Mouse (Mus musculus) CH12.LX (cell line): Measurements from ENCODE around the gene Ptges3.

Experiments
- CTCF ChIP-seq, 2 experiments: IDR thresholded peaks in 1 of 2; conservative IDR thresholded peaks in 1 of 2; 2 replicates each; pipeline ENCODE4 v1.5.1; 2011 to 2012; ENCODE audit warnings: low read depth in 2 of 2, low read length in 2 of 2, improper control_type of control experiment in 1 of 2, inconsistent platforms in 1 of 2, mild to moderate bottlenecking in 1 of 2, moderate library complexity in 1 of 2
- PAX5 ChIP-seq: IDR thresholded peaks from 2 replicates; pipeline ENCODE4 v1.6.1; 2012; ENCODE audit warnings: low read length, inconsistent platforms, mixed read lengths
- RCOR1 ChIP-seq: conservative IDR thresholded peaks from 2 replicates; pipeline ENCODE4 v1.6.1; 2012; ENCODE audit warnings: low read depth, mild to moderate bottlenecking, inconsistent platforms, low read length, improper control_type of control experiment

DNA sequence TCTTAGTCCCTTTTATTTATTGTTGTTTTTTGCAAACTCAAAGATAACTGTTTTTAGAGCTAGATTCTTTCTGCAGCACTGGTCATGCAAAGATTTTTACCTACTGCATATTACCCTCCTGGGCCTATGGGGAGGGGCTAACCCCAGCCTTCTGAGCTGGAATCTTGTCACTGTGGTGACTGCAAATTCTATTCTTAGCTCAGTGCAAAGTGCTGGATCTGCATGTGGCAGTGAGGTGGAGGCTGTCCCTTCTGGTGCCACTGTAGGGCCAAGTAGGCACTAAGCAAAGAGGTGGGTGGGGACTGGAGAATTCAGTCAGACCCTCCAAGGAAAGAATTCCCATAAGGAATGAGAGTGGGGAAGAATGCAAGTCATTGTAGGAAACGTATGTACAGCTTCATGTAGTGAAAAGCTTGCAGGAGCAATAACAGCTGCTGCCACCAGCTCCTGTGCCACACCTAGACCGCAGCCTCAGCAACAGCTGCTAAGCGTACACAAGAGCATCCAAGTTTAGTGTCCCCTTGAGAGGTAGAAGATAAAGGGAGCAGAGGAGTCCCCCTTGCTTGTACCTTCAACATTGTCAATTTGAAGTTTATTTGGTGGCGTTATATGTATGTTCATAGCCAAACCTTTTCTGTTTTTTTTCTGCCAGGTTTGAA is 51.5 kb downstream of the Ptges3 start:
- no peak for TF ChIP-seq CTCF (conservative IDR thresholded peaks at IDR 0.05 in 1 of 2, IDR thresholded peaks at IDR 0.05 in 1 of 2; ENCODE audit: low read depth in 2 of 2, low read length in 2 of 2)
- TF ChIP-seq RCOR1, result no peak
- TF ChIP-seq PAX5, result no peak
